Mouse (Mus musculus) ES-E14 (cell line): ENCODE measurements around the gene Plin4. TPM values are rescaled to one million over a fixed set of nuclear protein-coding genes. Genes with fewer than 3 reads are reported as not detected.
A peak's percentile ranks its signal among the peaks of the same experiment; 100 is the strongest.

ENCODE experiments used
- DNase-seq: peaks from one replicate; pipeline ENCODE4 v3.0.0-alpha.2; 2013; ENCODE audit warnings: low read depth, low spot score
- H3K27ac ChIP-seq: 2 replicates; pipeline ENCODE4 v1.5.1; 2012; ENCODE audit warnings: low read depth, mild to moderate bottlenecking, low read length, moderate library complexity, mixed read lengths; ENCODE audit not compliant: poor library complexity, insufficient read depth, severe bottlenecking
- H3K36me3 ChIP-seq: 2 replicates; pipeline ENCODE4 v1.6.1; 2012; ENCODE audit warnings: mild to moderate bottlenecking, low read length, moderate library complexity, mixed read lengths; ENCODE audit not compliant: control insufficient read depth, poor library complexity, insufficient read depth, severe bottlenecking
- H3K4me1 ChIP-seq, 2 experiments: fragments of 150-350 bp in 1 of 2; sonication (generic) in 1 of 2; 2 replicates each; pipeline ENCODE4 v1.6.1; 2012; ENCODE audit warnings: low read length in 2 of 2, mild to moderate bottlenecking in 1 of 2, mixed read lengths in 1 of 2; ENCODE audit not compliant: control insufficient read depth in 2 of 2, insufficient read depth in 2 of 2, poor library complexity in 1 of 2
- H3K4me3 ChIP-seq, 2 experiments: fragments of 150-350 bp in 1 of 2; sonication (generic) in 1 of 2; 2 replicates each; pipeline ENCODE4 v1.5.1; 2012; ENCODE audit warnings: low read length in 2 of 2, low read depth in 1 of 2, mild to moderate bottlenecking in 1 of 2, mixed read lengths in 1 of 2; ENCODE audit not compliant: insufficient read depth in 1 of 2, poor library complexity in 1 of 2, severe bottlenecking in 1 of 2
- H3K9ac ChIP-seq: 2 replicates; pipeline ENCODE4 v1.6.1; 2012; ENCODE audit warnings: low read depth, mild to moderate bottlenecking, low read length, mixed read lengths; ENCODE audit not compliant: poor library complexity, insufficient read depth, severe bottlenecking
- H3K9me3 ChIP-seq: fragments of 150-350 bp; sonication (generic); 2 replicates; pipeline ENCODE4 v1.6.1; 2012; ENCODE audit warnings: low read depth, mild to moderate bottlenecking, low read length; ENCODE audit not compliant: control insufficient read depth, insufficient read depth
- CHD2 ChIP-seq: IDR thresholded peaks from 2 replicates; pipeline ENCODE4 v1.6.1; 2014; ENCODE audit warnings: mild to moderate bottlenecking, low read depth, low read length, inconsistent platforms
- HCFC1 ChIP-seq: IDR thresholded peaks from 2 replicates; pipeline ENCODE4 v1.6.1; 2012; ENCODE audit warnings: low read length, inconsistent platforms, borderline replicate concordance; ENCODE audit not compliant: insufficient read depth
- MAFK ChIP-seq: IDR thresholded peaks from 2 replicates; pipeline ENCODE4 v1.6.1; 2014; ENCODE audit warnings: mild to moderate bottlenecking, low read depth, low read length, inconsistent platforms; ENCODE audit not compliant: insufficient read depth
- ZC3H11A ChIP-seq: IDR thresholded peaks from 2 replicates; pipeline ENCODE4 v1.6.1; 2012; ENCODE audit warnings: low read depth, mild to moderate bottlenecking, inconsistent platforms, low read length, borderline replicate concordance
- ZNF384 ChIP-seq: IDR thresholded peaks from 2 replicates; pipeline ENCODE4 v1.6.1; 2012; ENCODE audit warnings: low read depth, low read length, inconsistent platforms
- in situ Hi-C, 2 experiments: fragments of 600-800 bp; cut with MboI; formaldehyde crosslinking; loops; one replicate each; pipeline ENCODE4 v1.15.1; 2025; ENCODE audit warnings: low sequenced_read_pairs in 2 of 2, inconsistent platforms in 1 of 2; ENCODE audit not compliant: unreplicated experiment in 2 of 2
- total RNA-seq: library from RNA; depleted of rRNA; stranded (reverse); fragments of 300-350 nt; gene quantifications from 2 replicates; pipeline ENCODE4 v1.2.3, GENCODE M21; 2012; rRNA removed

Plin4 gene
- 0.31 and 0.69 TPM in 2 replicates for total RNA-seq

- in situ Hi-C loops = no loop called here
- Histone ChIP-seq H3K27ac (no peak within 1 kb of the TSS), H3K9me3 (no peaks in the 10 kb centered on the region), H3K4me1 (peaks cover 0 to 7% of the 10 kb centered on the region in 2 experiments; a peak in 1 of 4 replicates), H3K36me3 (no peaks in the 10 kb centered on the region), H3K4me3 (no peak within 1 kb of the TSS), H3K9ac (no peak within 1 kb of the TSS)
- TF ChIP-seq MAFK = no peak
- TF ChIP-seq ZNF384 = no peak
- no peak for TF ChIP-seq HCFC1
- no peak for TF ChIP-seq CHD2
- no peak for TF ChIP-seq ZC3H11A
- DNase-seq = no peak
Measured at GRCm38 (mm10) chr17:56109219-56110051, at the start of gene Plin4. Plin4 (minus strand) TSS chr17:56109803.

- Histone ChIP-seq H3K36me3 (no peaks in the 10 kb centered on the region), H3K9ac (no peak overlapping the region), H3K9me3 (no peaks in the 10 kb centered on the region), H3K4me3 (no peak overlapping the region), H3K4me1 (peaks cover 0 to 4% of the 10 kb centered on the region in 2 experiments; a peak in 1 of 4 replicates), H3K27ac (no peak overlapping the region)
- in situ Hi-C loops = no loop called here
- TF ChIP-seq ZC3H11A = no peak
- TF ChIP-seq ZNF384 = no peak
- TF ChIP-seq CHD2 = no peak
- no peak for TF ChIP-seq HCFC1
- TF ChIP-seq MAFK = no peak
- no peak for DNase-seq
Measured at GRCm38 (mm10) chr17:56153643-56154042, 44.0 kb upstream of the Plin4 start.

- H3K9me3 ChIP-seq = no peaks in the 10 kb centered on the region
- H3K9ac ChIP-seq = no peak overlapping the region
- peaks cover 0 to 14% of the 10 kb centered on the region in 2 experiments; a peak in 1 of 4 replicates for H3K4me1 ChIP-seq
- DNase-seq = no peak
- TF ChIP-seq MAFK (no peak), CHD2 (no peak), HCFC1 (no peak), ZC3H11A (no peak), ZNF384 (no peak)
- no peak overlapping the region for H3K4me3 ChIP-seq
- in situ Hi-C loops = no loop called here
- no peak overlapping the region for H3K27ac ChIP-seq
- no peaks in the 10 kb centered on the region for H3K36me3 ChIP-seq
Measured at GRCm38 (mm10) chr17:56149897-56150296, 40.3 kb upstream of the Plin4 start.

- H3K27ac ChIP-seq = no peak overlapping the region
- in situ Hi-C loops = no loop called here
- no peaks in the 10 kb centered on the region for H3K9me3 ChIP-seq
- TF ChIP-seq CHD2 = no peak
- TF ChIP-seq ZC3H11A = no peak
- H3K4me3 ChIP-seq = peak overlapping the region; percentile 36 to 39; a peak in 2 of 4 replicates
- no peak overlapping the region for H3K9ac ChIP-seq
- no peaks in the 10 kb centered on the region for H3K36me3 ChIP-seq
- DNase-seq = no peak
- peaks cover 0 to 14% of the 10 kb centered on the region in 2 experiments; a peak in 1 of 4 replicates for H3K4me1 ChIP-seq
Measured at GRCm38 (mm10) chr17:56148790-56149618, 39.4 kb upstream of the Plin4 start.
